ENCODE assay signal across 8 mouse cellular contexts in the genomic region with DNA sequence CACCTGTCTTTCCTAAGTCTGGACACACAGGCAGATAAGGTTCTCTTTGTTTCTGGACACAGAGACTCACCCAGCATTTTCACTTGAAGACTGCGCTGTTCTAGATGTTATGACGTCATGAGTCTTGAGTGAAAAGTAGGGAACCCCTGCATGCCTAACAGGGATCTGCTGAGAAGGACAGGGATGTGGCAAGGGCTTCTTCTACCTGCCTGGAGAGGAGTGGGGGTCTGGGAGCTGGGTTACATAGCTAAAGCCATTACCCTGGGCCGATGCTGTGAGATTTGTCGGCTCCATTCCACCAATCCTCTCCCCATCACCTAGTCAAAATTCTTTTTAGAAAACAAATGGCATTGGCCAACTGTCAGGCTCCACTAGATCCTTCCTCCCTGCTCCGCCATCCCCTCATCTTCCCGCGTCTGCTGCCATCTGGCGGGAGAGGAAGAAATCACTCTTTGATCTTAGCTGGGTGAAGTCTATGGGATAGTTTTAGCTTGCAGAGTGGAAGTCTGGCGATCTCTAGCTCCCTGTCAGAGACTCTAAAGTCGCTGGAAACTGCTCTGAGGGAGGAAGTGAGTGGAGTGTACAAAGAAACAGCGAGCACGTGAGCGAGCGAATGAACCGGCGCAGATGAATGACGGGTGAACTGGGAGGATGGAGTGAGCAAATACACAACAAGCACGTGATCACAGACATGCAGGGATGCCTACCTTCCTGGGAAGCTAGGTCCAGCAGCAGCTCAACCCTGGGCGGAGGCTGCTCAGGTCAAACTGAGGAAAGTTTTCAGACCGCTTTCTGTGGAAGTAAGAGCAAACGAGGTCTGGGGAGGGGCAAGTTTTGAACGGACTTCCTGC. TPM values are rescaled to one million over a fixed set of nuclear protein-coding genes. Genes with fewer than 3 reads are reported as not detected.
DNase-seq lines count a peak whose midpoint lies in the region; ATAC-seq and TF ChIP-seq lines count a peak whose summit lies in the region.

No protein-coding gene starts in this region.

- peaks cover 4% of the 10 kb centered on the region; the same call in 1 of the 2 replicates for H3K27me3 ChIP-seq in forebrain, embryonic 15.5 days
- H3K27me3 ChIP-seq in liver, postnatal 0 days (ENCODE audit: insufficient read depth, low read length) = peaks cover 3% of the 10 kb centered on the region; the same call in 1 of the 2 replicates

- H3K9ac ChIP-seq in forebrain, embryonic 15.5 days (replicated peaks) = no peak overlapping the region
- no peak overlapping the region for H3K9ac ChIP-seq in liver, postnatal 0 days (replicated peaks)

- no peak overlapping the region for H3K27ac ChIP-seq in forebrain, embryonic 15.5 days (replicated peaks)
- H3K27ac ChIP-seq in liver, postnatal 0 days (ENCODE audit: low read depth) = no peak overlapping the region

- no peak for TF ChIP-seq EP300 in liver, postnatal 0 days (IDR thresholded peaks at IDR 0.05; ENCODE audit: low read depth)

- intact Hi-C loops in heart, postnatal 25 days (cut with DNase I) = loop anchor here (1.0 kb wide), 1 partner anchor 124 kb away; no protein-coding TSS in a partner anchor

- TF ChIP-seq CTCF in liver, postnatal 0 days (IDR thresholded peaks at IDR 0.05; ENCODE audit: low read depth) = peak; percentile 83

- peak; percentile 22 for DNase-seq in heart, postnatal 25 days (ENCODE audit: low spot score)
- peak; percentile 39 for DNase-seq in large intestine, adult 2 months (ENCODE audit: low read depth, low spot score)
- DNase-seq in liver, postnatal 0 days = peak; percentile 65
- DNase-seq in thymus, adult 18-20 months = peak; percentile 41 to 54

- H3K4me3 ChIP-seq in forebrain, embryonic 15.5 days = peak overlapping the region; percentile 21
- no peak overlapping the region for H3K4me3 ChIP-seq in liver, postnatal 0 days (ENCODE audit: low read depth, low read length)

- H3K9me3 ChIP-seq in forebrain, embryonic 15.5 days = no peaks in the 10 kb centered on the region
- H3K9me3 ChIP-seq in liver, postnatal 0 days (ENCODE audit: low read length) = no peaks in the 10 kb centered on the region

- no peaks in the 10 kb centered on the region for H3K36me3 ChIP-seq in forebrain, embryonic 15.5 days
- H3K36me3 ChIP-seq in liver, postnatal 0 days (replicated peaks; ENCODE audit: insufficient read depth, low read length) = no peaks in the 10 kb centered on the region

- peak; percentile 85 for ATAC-seq in CD4-positive, CD25-positive, alpha-beta regulatory T cell, adult 4 months
- peak; percentile 65 for ATAC-seq in cerebellum, adult (ENCODE audit: insufficient number of reproducible peaks, low FRiP score, low TSS enrichment)
- peak; percentile 83 for ATAC-seq in forebrain, embryonic 15.5 days (replicated peaks)
- no peak; the same call in 1 of the 2 replicates for ATAC-seq in liver, postnatal 0 days
- ATAC-seq in neutrophil, adult 5-6 weeks (ENCODE audit: extremely low read depth, insufficient number of reproducible peaks, low FRiP score, poor library complexity, severe bottlenecking) = 0 out of 2 replicates have a peak, but pooled peaks have one; percentile 40

- no peaks in the 10 kb centered on the region for H3K4me1 ChIP-seq in forebrain, embryonic 15.5 days
- H3K4me1 ChIP-seq in liver, postnatal 0 days (ENCODE audit: insufficient read depth) = no peaks in the 10 kb centered on the region

- peak overlapping the region; percentile 39 for H3K4me2 ChIP-seq in forebrain, embryonic 15.5 days (replicated peaks)
- no peak overlapping the region for H3K4me2 ChIP-seq in liver, postnatal 0 days (ENCODE audit: low read depth, low read length)

- 13% methylated on average over 22 of the region's 22 CpGs for WGBS in forebrain, embryonic 15.5 days
- 12% methylated on average over 22 of the region's 22 CpGs for whole genome bisulfite sequencing in large intestine, adult 2 months
- WGBS in liver, postnatal 0 days (ENCODE audit: insufficient replicate concordance) = 15% methylated on average over 22 of the region's 22 CpGs

RNA-seq across cellular contexts. Expression of gene Gm17087, which starts 25.9 kb away (rescaled TPM):
- 1 to 10 TPM in 1 of 2 experiments, not detected in 1; 3.6 TPM for polyA plus RNA-seq in CD4-positive, CD25-positive, alpha-beta regulatory T cell, adult 4 months (2017; shearing (Covaris generic))
- not detected in 2 replicates for polyA plus RNA-seq in forebrain, embryonic 15.5 days (2015; fragmentation: Nextera tagmentation; extraction: Ambion mirVana)
- total RNA-seq in heart, postnatal 25 days (2021) = not detected
- polyA plus RNA-seq in large intestine, adult 2 months (2012; rRNA removed) = not detected in 2 replicates
- not detected in 2 replicates for polyA plus RNA-seq in liver, postnatal 0 days (2015; fragmentation: Nextera tagmentation; extraction: Ambion mirVana)
- total RNA-seq in neutrophil, adult 5-6 weeks (2017) = not detected in 2 replicates
